Mouse (Mus musculus) hindlimb bud, embryonic 11.5 days (tissue): ENCODE data around the gene Sec24d.

Experiments
- DNase-seq: peaks from one replicate; pipeline ENCODE4 v3.0.0-alpha.2; 2012; ENCODE audit warnings: low read depth, low spot score; ENCODE audit errors: extremely low spot score

Sec24d gene

GRCm38 (mm10) chr3:123395611-123396010, 128.4 kb downstream of the Sec24d start:
- no peak for DNase-seq

- DNase-seq = no peak
Measured at GRCm38 (mm10) chr3:123397562-123398481, 130.6 kb downstream of the Sec24d start.

GRCm38 (mm10) chr3:123404945-123405344, 137.7 kb downstream of the Sec24d start:
- no peak for DNase-seq

GRCm38 (mm10) chr3:123411821-123412578, 144.7 kb downstream of the Sec24d start:
- no peak for DNase-seq

- no peak for DNase-seq
Measured at GRCm38 (mm10) chr3:123413173-123413572, 145.9 kb downstream of the Sec24d start.
